Mouse (Mus musculus): Measurements from ENCODE around the gene Urb2.

The Urb2 gene

DNA sequence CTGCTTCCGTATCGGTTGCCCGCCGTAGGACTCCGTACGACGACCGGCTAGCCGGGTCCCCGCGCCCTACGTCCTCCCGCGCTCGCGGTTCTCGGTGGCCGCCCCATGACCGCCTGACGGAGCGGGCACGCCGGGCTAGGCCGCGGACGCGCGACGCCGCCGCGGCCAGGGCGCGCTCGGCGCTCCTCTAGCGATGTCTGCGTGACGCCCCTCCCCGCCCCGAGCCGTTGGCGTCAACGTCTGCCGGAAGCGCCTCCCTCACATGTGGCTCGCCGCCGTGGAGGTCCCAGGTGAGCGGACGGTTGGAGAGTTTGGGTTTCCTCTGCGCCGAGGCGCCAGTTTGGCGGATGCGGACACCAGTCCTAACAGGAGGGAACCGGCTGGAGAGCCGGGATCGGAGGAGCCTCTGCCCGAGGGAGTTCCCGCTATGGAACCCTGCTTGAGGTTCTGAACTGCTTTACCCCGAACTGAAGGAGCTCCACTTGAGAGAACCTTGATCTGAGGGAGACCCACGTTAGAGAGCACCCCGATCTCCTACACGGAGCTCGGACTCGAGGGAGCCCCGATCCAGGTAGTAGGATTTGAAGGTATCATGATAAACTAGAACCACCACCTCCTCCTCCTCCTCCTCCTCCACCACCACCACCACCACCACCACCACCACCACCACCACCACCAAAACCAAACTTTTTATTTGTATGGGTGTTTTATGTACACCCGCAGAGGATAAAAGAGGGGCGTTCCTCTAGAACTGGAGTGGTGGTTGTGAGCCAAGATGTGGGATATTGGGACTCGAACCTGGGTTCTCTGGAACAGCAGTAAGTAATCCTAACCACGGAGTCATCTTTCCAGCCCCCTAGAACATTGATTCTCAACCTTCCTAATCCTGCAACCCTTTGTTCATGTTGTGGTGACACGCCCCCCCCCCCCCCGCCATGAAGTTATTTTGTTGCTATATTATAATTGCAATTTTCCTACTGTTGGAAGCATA is at the start of gene Urb2, which contains the start of gene Taf5l:
TSS of gene Urb2 (plus strand) at position 272 of the 991 bp plus-strand sequence.
TSS of gene Taf5l (minus strand) at position 161 of the 991 bp plus-strand sequence.
- peak; percentile 94 for DNase-seq (ENCODE audit: low read depth)

DNA sequence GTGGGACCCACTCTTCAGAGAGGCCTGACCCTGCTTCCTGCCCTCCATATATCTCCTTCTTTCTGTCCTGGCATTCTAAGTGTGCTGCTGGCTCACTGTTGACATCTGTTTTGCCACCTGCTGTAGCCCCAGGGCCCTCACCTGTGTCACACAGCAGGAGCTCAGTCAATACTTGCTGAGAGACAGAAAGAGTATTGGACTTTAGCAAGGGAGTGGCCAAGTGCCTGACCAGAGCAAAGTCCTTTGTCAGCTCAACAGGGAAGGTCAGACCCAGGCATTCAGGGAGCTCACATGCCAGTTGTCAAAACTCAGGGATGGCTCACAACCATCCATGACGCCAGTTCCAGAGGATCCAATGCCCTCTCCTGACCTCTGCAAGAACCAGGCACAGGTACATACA is 47.8 kb upstream of the Urb2 start:
- no peak for DNase-seq (ENCODE audit: low read depth)

DNA sequence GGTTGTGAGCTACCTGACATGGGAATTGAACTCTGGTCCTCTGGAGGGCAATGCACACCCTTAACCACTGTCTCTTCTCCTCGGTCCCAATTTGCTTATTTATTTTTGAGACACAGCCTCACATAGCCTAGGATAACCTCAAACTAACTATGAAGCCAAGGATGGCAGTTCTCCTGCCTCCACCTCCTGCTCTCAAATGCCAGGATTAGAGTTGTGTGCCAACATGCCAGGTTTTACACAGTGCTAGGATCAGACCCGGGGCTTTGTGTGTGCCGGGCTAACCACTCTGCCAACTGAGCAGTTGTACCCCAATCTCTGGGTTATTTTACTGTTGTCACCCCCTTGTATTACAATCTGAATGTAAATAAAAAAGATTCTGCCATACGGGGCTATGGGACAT is 43.8 kb upstream of the Urb2 start:
- DNase-seq (ENCODE audit: low read depth), result no peak

DNA sequence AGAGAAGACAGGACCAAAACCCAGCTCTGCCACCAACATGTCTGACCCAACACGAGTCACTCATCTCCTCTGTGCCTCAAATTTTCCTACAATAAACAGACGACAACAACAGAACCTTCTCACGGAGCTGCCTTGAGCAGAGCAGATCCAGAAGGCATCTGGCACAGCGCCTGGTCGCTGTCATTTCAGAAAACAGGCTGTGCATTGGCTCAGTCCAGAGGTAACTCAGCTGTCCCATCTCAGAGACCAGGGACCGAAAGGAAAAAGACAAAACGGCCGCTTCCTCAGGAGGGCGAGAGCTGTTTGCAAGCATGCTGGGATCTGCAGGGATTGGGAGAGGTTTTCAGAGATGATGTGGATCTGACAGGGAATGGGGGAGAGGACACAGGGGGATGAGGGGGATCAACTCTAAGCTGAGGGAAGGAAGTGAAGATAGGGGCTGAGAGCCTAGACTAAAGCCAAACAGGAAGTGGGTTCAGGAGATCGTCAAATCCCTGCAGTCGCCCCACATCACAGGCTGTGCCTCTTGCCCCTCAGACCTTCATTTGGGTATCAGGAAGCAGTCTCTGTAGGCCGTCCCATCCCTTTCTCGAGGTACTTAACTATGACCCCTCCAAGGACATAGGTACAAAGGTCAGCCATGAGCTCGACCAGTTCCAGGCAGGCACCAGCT is 43.0 kb upstream of the Urb2 start:
- peak; percentile 16 for DNase-seq (ENCODE audit: low read depth)

DNA sequence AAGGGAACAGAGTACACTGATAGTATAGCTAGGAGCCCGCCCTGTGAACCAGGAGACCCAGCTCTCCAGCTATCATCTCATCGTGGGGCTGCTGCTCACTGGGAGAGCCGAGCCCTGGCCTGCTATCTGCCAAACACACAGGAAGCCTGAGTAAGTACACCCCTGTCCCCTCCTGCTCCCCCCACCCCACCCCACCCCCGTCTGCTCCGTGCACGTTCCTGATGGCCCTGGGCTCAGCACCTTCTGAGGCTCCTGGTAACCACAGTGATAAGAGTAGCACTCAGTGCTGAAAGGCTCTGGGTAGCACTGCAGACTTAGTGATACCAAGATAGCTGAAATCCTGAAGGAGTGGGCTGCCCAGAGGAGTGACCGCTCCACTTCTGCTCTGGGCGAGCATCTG is 42.4 kb upstream of the Urb2 start:
- no peak for DNase-seq (ENCODE audit: low read depth)

DNA sequence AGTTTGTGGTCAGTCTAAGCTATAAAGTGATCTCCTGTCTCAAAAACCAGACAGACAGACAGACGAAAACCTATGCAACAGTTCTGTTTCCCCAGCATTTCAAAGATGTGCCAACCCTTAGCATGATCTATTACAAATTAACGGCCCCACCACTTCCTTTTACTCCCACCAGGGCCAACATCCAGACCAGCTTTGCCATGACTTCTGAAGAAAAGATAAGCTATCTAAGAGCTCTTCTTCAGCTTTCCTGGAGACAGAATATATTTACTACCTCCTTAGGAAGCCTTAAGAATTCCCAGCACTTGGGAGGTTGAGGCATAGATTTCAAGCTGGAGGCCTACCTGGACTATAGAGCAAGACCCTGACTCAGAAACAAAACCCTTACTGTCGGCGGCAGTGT is 41.1 kb upstream of the Urb2 start:
- no peak for DNase-seq (ENCODE audit: low read depth)

DNA sequence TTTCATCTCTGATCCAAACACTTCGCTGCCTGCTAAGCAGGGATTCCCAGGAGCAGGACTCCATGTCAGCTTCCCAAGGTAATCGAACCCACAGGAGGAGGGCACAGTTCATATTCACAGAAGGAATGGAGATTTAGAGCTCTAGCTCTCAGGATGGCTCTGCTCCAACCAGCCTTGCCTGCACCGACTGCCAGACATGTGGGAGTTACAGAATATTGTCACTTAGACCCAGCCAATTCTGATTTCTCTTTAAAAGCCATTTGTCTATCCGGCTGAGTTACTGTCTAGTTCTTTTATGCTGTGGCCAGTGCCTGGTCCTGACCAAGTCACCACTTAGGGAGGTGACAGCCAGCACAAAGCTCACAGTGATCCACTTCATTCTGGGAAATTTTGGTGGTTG is 39.6 kb upstream of the Urb2 start:
- DNase-seq (ENCODE audit: low read depth), result no peak

DNA sequence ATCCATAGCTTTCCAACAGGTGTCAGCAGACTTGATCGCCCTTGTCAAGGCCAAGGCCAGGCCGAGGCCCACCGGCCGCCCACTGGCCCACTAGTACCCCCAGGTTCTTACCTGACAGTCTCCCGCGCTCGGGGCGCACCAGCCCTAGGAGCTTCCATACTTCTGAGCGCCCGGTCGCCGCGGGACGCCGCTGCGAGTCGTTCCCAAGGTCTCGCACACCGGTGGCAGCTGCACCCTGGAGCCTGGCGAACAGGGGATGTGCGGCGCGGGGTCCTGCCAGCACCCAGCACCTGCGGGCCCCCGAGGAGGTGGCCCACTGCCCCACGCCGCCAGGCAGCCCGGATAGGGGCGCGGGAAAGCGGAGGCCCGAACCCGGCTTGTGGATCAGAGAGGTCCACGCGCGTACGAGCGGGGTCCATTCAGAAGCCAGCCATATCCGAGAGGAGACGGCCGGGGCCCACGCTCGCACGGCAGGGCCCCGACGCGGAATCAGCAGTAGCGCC is 39.0 kb upstream of the Urb2 start:
- no peak for DNase-seq (ENCODE audit: low read depth)

DNA sequence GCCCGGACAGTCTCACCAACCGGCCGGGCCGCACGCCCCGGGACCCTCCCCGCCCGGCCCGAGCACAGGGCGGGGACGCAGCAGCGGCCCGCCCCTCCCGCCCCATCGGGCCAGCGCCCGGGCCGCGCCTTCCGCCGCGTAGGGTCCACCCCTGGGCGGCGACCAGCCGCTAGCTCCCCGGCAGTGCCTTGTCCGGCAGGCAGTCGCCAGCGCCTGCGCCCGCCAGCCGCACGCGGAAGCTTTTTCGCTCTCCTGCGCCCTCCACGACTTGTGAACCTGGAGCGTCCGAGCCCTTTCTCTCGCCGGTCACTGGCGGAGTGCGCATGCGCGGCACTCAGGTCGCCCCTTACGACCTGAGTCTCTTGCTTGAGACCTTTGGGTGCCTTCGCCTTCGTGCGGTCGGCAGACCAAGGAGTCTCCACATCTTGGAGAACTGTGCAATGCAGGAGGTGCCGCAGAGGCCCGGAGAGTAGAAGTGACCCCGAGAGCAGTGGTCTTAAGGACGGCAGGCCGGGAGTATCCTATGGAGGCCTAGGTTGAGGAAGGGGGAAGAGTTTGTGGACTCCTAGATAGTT is 38.4 kb upstream of the Urb2 start, which contains the start of gene Abcb10:
TSS of gene Abcb10 (minus strand) at position 297 of the 575 bp plus-strand sequence.
- DNase-seq (ENCODE audit: low read depth), result peak; percentile 74

DNA sequence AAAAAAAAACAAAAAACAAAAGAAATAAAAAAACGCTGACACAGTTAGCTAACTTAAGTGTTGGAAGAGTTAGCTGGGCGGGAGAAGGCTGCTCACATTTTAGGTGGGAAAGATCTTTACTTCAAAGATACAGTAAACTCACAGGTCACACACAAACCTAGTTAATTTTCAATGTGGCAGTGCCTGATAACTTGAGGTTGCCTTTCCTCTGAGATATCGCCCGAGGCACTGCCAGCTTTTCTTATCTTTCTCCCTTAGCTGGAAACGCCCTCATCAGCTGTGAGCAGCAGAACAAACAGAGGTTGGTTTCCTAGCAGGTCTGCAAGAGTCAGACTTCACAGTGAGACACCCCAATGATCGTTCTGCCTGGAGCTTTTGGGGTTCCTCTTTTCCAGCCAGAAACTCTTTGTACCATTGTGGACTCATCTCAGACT is 32.7 kb upstream of the Urb2 start:
- DNase-seq (ENCODE audit: low read depth), result peak; percentile 17

DNA sequence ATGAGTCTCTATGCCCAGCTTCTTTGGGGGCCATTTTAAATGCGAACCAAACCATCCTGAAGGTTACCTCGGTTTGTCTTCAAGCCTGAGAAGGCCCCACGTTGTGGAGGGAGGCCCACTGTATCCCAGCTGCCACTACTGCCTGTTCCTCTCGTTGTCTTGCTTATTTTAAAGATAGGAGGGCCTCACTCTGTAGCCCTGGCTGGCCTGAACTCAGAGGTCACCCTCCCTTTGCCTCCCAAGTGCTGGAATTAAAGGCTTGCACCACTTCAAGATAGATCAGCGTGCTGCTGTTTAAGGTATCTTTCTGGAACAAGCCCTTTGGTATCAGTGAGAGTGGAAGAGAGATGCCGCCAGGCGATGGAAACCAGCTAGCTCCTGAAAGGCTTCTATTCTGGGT is 32.2 kb upstream of the Urb2 start:
- no peak for DNase-seq (ENCODE audit: low read depth)

DNA sequence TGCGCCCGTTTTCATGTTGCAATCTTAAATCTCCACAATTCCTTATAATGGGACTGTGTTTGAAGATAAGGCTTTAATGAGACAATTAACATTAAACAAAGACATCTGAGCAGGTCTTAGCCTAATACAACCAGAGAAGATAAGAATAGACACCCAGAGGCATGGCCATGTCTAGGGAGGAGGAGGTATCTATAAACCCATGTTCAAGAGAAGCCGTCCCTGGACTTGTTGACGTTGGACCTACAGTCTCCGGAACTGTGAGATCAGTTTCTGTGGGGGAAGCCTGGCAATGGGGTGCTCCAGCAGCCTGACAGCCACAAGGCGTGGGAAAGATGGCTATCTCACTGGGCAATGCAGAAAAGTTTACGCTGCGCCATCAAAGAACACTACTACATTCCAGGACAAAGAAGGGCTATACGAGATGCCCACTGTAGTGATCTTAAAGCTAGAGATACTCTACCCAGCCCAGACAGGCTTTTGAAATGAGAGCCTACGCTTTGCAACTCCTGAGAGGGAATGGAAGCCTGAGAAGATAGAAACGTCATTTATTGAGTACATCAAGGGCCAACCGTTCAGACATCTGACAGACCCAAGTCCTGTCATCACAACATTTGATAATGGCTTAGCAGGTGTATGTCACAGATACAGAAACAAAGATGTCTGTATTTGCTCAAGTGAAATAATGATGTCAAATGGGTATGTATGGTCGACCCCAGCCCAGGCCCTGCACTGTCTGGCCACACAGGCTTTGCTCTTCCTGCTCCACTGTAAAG is 30.8 kb upstream of the Urb2 start:
- no peak for DNase-seq (ENCODE audit: low read depth)

DNA sequence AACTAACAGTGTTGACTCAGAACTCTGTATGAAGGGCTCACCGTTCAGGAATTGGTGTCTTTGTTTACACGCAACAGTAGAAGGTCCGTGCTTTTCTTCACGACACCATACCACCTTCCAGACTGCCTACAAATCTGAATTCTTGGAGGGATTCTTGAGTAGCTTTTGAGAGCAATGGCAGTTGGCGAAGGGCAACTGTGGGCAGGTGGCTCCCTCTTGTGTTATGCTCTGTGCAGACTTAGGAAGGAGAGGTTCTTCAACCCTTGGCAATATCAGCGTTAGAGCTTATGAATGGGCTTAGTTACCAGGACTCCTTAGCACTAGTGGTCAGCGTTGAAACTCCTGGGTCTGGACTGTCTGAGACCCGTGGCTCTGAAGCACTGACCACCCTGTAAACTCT is 28.7 kb upstream of the Urb2 start:
- DNase-seq (ENCODE audit: low read depth), result no peak

DNA sequence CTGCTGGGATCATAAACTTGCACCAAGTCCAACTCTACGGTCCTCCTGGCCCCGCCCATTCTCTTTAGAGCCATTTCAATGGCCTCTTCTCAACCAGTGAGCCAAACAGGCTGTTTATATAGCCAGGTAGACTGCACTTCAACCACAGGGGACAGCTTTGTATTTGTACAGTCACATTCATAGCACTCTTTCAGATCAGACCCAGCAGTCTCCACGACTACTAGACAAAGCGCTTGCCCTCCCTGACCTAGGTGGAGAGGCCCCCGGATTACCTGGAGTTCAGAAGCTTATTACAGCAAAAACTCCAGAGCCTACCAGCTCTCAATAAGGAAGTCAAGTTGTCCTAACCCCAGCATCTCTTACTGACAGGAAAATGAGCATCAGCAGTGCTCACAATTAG is 27.7 kb upstream of the Urb2 start:
- no peak for DNase-seq (ENCODE audit: low read depth)

DNA sequence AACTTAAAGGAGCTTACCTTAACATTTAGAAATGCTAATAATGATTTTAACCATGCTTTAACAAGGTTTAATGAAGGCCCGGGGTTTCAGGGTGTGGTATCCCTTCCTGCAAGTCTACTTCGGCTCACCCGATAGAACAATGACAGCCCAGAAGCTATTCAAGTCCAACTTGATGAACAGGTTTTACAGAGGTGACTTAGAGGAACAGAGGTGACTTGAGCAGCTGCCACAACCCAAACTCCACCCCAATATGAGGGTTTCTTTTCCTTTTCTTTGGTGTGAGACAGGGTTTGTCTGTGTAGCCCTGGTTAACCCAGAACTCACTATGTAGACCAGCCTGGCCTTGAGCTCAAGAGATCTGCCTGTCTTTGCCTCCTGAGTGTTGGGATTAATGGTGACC is 27.3 kb upstream of the Urb2 start:
- DNase-seq (ENCODE audit: low read depth), result no peak

DNA sequence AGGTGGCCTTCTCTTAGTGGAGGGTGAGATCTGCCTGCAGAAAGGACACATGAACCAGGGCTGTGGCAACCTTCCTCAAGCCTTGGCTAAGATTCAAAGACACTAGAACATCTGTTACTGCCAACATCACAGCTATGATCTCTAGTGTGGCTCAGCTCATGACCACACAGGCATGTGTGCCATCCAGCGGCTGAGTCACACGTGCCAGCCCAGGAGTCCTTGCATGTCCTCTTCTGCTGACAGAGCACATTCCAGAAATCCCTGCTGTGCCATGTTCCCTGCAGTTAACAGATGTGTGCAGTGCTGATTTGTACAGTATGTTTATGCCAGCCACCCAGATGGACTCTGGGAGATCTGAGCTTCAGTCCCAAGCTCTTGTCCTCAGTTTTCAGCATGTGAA is 21.7 kb upstream of the Urb2 start:
- no peak for DNase-seq (ENCODE audit: low read depth)

DNA sequence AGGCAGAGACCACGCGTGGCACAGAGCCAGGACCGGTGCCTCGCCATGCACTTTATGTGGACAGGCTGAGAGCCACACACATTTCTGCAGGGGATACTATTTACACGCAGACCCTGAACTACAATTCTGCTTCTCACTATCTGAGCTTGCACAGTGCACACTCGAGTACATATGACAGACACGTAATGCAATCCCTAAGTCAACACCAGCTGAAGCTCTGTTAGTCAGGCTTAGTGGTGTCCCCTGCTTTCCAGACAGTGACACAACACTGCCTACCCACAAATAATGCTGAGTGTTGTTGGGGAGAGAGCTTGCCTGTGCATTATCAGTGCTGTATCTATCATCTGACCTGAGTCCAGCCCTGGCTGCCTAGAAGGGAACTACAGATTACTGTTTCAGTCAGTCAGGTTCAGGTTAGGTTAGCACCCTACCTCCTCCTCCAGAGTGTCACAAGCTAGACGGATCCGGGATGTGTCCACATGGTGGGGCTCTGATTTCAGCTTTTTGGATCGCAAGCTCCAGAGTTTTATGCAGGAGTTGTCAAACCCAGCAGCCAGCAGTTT is 18.7 kb upstream of the Urb2 start:
- DNase-seq (ENCODE audit: low read depth), result no peak

DNA sequence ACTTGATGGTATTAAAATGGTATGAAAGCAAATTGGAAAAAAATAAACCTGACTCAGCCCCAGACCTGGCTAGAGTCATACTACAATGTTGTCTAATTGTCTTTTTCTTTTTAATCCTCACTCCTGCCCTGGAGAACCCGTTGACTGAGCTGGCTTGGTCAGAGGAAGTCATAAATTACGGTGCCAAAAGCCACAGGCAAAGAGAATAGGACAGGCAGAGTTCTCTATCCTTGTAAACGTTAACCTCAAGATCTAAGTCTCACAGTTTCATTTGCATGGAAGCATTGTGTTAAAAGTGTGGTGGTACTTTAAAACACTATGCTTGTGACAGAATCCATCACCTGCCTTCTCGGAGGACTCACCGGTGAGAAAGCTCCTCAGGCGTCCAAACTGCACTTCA is 13.5 kb upstream of the Urb2 start:
- no peak for DNase-seq (ENCODE audit: low read depth)

DNA sequence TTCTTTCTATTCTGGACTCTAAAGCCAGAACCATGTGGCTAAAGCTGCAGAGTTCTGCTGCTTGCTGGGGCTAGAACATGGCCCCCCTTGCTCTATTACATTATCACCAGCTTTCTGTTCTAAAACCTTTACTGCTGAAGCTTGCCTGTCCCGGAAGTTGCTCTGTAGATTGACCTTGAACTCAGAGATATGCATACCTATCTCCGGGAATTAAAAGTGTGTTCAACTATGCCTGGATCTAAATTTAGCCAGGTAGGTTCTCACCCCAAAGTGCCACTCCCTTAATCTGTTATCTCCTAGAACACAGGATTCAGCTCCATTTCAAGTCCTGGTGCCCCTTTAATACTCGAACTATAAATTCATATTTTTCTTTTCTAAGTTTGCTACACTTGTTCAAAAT is 9.7 kb upstream of the Urb2 start:
- DNase-seq (ENCODE audit: low read depth), result no peak

DNA sequence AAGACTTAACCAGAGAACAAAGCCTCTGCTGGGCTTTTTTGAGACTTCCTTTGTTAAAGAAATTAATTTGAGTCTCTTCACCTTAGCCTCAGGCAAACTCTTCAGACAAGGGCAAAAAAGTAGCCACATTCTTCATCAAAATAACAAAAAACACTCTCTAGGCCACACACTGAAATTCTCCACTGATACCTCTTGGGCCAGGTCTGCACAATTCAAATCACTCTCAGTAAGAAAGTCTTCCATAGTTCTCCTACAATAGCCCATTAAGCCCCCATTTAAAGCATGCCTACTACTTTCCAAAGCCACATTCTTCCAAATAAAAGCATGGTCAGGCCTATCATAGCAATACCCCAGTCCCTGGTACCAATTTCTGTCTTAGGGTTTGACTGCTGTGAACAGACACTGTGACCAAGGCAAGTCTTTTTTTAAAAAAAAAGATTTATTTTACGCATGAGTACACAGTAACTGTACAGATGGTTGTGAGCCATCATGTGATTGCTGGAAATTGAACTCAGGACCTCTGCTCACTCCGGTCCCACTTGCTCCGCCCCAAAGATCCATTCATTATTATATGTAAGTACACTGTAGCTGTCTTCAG is 9.2 kb upstream of the Urb2 start:
- no peak for DNase-seq (ENCODE audit: low read depth)

DNA sequence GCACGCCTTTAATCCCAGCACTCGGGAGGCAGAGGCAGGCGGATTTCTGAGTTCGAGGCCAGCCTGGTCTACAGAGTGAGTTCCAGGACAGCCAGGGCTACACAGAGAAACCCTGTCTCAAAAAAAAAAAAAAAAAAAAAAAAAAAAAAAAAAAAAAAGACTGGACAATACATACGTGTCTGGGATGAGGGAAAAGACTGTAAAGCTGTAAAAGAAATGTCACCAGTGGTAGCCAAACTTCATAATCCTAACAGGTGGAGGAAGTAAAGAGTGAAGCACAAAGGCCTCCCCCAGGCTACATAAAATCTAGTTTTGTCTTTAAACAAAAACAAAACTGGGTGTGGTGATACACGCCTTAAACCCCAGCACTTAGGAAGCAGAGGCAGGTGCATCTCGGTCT is 7.0 kb upstream of the Urb2 start:
- peak; percentile 19 for DNase-seq (ENCODE audit: low read depth)

Data from induced T-regulatory cell, adult 2 months (primary cell).